Mouse (Mus musculus): Measurements from ENCODE around the gene Klk6. TPM values are rescaled to one million over a fixed set of nuclear protein-coding genes. Genes with fewer than 3 reads are reported as not detected.

The Klk6 gene
- polyA plus RNA-seq, 1 experiment from 2014 or later = 0.18 TPM

- WGBS = 65% methylated on average over 3 of the region's 3 CpGs
- Histone ChIP-seq H3K27me3 (replicated peaks) (no peaks in the 10 kb centered on the region), H3K4me1 (no peaks in the 10 kb centered on the region), H3K9ac (no peak overlapping the region), H3K36me3 (no peaks in the 10 kb centered on the region), H3K9me3 (no peaks in the 10 kb centered on the region), H3K27ac (no peak overlapping the region), H3K4me3 (replicated peaks) (no peak overlapping the region), H3K4me2 (no peak overlapping the region)
- no peak for ATAC-seq (ENCODE audit: insufficient read depth, low FRiP score, low read depth)
Measured at GRCm38 (mm10) chr7:43788096-43788495, 36.2 kb upstream of the Klk6 start.

GRCm38 (mm10) chr7:43789295-43789694, 35.0 kb upstream of the Klk6 start:
- H3K4me2 ChIP-seq = no peak overlapping the region
- no peaks in the 10 kb centered on the region for H3K9me3 ChIP-seq
- no peak overlapping the region for H3K27ac ChIP-seq
- WGBS = 57% methylated on average over 2 of the region's 2 CpGs
- H3K27me3 ChIP-seq (replicated peaks) = no peaks in the 10 kb centered on the region
- H3K36me3 ChIP-seq = no peaks in the 10 kb centered on the region
- no peak for ATAC-seq (ENCODE audit: insufficient read depth, low FRiP score, low read depth)
- no peak overlapping the region for H3K4me3 ChIP-seq (replicated peaks)
- H3K9ac ChIP-seq = no peak overlapping the region
- H3K4me1 ChIP-seq = no peaks in the 10 kb centered on the region

DNA sequence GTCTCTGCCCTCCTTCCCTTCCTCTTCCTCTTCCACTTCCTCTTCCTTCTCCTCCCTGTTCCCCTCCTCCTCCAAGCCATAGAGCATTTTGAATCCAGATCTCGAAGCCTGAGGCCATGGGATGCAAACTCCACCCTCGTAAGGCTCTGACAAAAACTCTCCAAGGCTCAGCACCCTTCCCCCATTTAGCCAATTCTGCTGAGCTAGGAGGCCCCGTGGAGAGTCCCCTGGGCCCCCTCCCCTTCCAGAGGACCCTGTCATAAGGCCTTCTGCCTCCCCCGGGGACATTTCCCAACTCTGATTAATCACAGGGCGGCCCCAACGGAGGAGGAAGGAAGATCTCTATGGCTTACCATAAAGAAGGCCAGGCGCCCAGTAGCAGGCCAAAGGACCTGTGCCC, 32.7 kb upstream of the Klk6 start, which contains the start of gene Klk9:
Gene Klk9 (plus strand): TSS at position 301 of the 400 bp plus-strand sequence.
- H3K4me3 ChIP-seq (replicated peaks) = no peak within 1 kb of the TSS
- no peak within 1 kb of the TSS for H3K27ac ChIP-seq
- no peak for ATAC-seq (ENCODE audit: insufficient read depth, low FRiP score, low read depth)
- H3K4me1 ChIP-seq = peaks cover 4% of the 10 kb centered on the region; the same call in 1 of the 2 replicates
- 0 out of 2 replicates have a peak, but pooled peaks cover under 1% of the 10 kb centered on the region for H3K27me3 ChIP-seq (replicated peaks)
- WGBS = 66% methylated on average over 7 of the region's 7 CpGs
- H3K36me3 ChIP-seq = no peaks in the 10 kb centered on the region
- no peaks in the 10 kb centered on the region for H3K9me3 ChIP-seq
- H3K4me2 ChIP-seq = no peak within 1 kb of the TSS
- no peak within 1 kb of the TSS for H3K9ac ChIP-seq

- 0 out of 2 replicates have a peak, but pooled peaks cover 3% of the 10 kb centered on the region for H3K27me3 ChIP-seq (replicated peaks)
- peaks cover 7% of the 10 kb centered on the region; the same call in 1 of the 2 replicates for H3K4me1 ChIP-seq
- no peak overlapping the region for H3K27ac ChIP-seq
- peak overlapping the region; percentile 52 for H3K4me3 ChIP-seq (replicated peaks)
- no peak overlapping the region for H3K9ac ChIP-seq
- peak overlapping the region; percentile 93 for H3K4me2 ChIP-seq
- ATAC-seq (ENCODE audit: insufficient read depth, low FRiP score, low read depth) = peak; percentile 11; the same call in 1 of the 2 replicates
- 9% methylated on average over 8 of the region's 8 CpGs for WGBS
- no peaks in the 10 kb centered on the region for H3K9me3 ChIP-seq
- no peaks in the 10 kb centered on the region for H3K36me3 ChIP-seq
Measured at GRCm38 (mm10) chr7:43796355-43796754, 27.9 kb upstream of the Klk6 start.

- peak within 1 kb of the TSS; percentile 52 for H3K4me3 ChIP-seq (replicated peaks)
- no peaks in the 10 kb centered on the region for H3K9me3 ChIP-seq
- H3K9ac ChIP-seq = no peak within 1 kb of the TSS
- peak within 1 kb of the TSS; percentile 93 for H3K4me2 ChIP-seq
- ATAC-seq (ENCODE audit: insufficient read depth, low FRiP score, low read depth) = peak; percentile 19; the same call in 1 of the 2 replicates
- H3K27ac ChIP-seq = no peak within 1 kb of the TSS
- H3K27me3 ChIP-seq (replicated peaks) = 0 out of 2 replicates have a peak, but pooled peaks cover 3% of the 10 kb centered on the region
- WGBS = under 1% methylated on average over 28 of the region's 28 CpGs
- H3K4me1 ChIP-seq = peaks cover 7% of the 10 kb centered on the region; the same call in 1 of the 2 replicates
- H3K36me3 ChIP-seq = no peaks in the 10 kb centered on the region
Measured at GRCm38 (mm10) chr7:43797333-43797769, 26.9 kb upstream of the Klk6 start, which contains the start of gene Klk8. TSS of gene Klk8 (plus strand) at chr7:43797577.

- 36% methylated on average over 13 of the region's 13 CpGs for WGBS
- ATAC-seq (ENCODE audit: insufficient read depth, low FRiP score, low read depth) = peak; percentile 47
- Histone ChIP-seq H3K4me3 (replicated peaks) (peak overlapping the region; percentile 52), H3K4me1 (peaks cover 7% of the 10 kb centered on the region; the same call in 1 of the 2 replicates), H3K9ac (no peak overlapping the region), H3K4me2 (peak overlapping the region; percentile 93), H3K9me3 (no peaks in the 10 kb centered on the region), H3K36me3 (no peaks in the 10 kb centered on the region), H3K27me3 (replicated peaks) (0 out of 2 replicates have a peak, but pooled peaks cover 3% of the 10 kb centered on the region), H3K27ac (no peak overlapping the region)
Measured at GRCm38 (mm10) chr7:43797844-43798462, 26.3 kb upstream of the Klk6 start.

GRCm38 (mm10) chr7:43799876-43800275, 24.4 kb upstream of the Klk6 start:
- H3K36me3 ChIP-seq = no peaks in the 10 kb centered on the region
- no peaks in the 10 kb centered on the region for H3K9me3 ChIP-seq
- no peak overlapping the region for H3K27ac ChIP-seq
- peaks cover 7% of the 10 kb centered on the region; the same call in 1 of the 2 replicates for H3K4me1 ChIP-seq
- H3K4me3 ChIP-seq (replicated peaks) = no peak overlapping the region
- 66% methylated on average over 7 of the region's 7 CpGs for WGBS
- H3K27me3 ChIP-seq (replicated peaks) = 0 out of 2 replicates have a peak, but pooled peaks cover 3% of the 10 kb centered on the region
- no peak for ATAC-seq (ENCODE audit: insufficient read depth, low FRiP score, low read depth)
- H3K9ac ChIP-seq = no peak overlapping the region
- H3K4me2 ChIP-seq = no peak overlapping the region

DNA sequence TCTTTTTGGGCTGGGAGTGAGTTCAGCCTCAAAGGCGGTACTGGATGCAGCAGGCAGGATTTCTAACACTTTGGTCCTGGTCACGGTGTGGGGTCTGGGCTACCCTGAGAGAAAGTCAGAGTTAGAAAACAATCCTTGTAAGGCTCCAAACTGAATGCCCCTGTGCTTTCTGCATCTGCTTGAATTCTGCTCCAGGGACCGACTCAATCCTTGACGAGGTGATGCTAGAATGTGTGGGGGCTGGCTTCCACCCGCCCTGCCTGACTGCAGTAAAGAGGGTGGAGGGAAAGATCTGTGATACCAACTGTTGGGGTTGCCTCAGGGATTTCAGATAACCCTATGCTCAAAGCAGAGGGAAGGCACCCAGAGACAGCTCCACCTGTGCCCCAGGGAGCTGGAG, 13.3 kb upstream of the Klk6 start, which contains the start of gene Klk7:
Gene Klk7 (plus strand): TSS at position 301 of the 400 bp plus-strand sequence.
- no peak within 1 kb of the TSS for H3K27ac ChIP-seq
- H3K4me2 ChIP-seq = no peak within 1 kb of the TSS
- H3K9ac ChIP-seq = no peak within 1 kb of the TSS
- H3K4me1 ChIP-seq = no peaks in the 10 kb centered on the region
- H3K4me3 ChIP-seq (replicated peaks) = no peak within 1 kb of the TSS
- 40% methylated on average over 5 of the region's 5 CpGs for WGBS
- no peaks in the 10 kb centered on the region for H3K9me3 ChIP-seq
- ATAC-seq (ENCODE audit: insufficient read depth, low FRiP score, low read depth) = no peak
- H3K27me3 ChIP-seq (replicated peaks) = no peaks in the 10 kb centered on the region
- H3K36me3 ChIP-seq = no peaks in the 10 kb centered on the region

GRCm38 (mm10) chr7:43815211-43815610, 9.1 kb upstream of the Klk6 start:
- H3K27me3 ChIP-seq (replicated peaks) = no peaks in the 10 kb centered on the region
- H3K36me3 ChIP-seq = no peaks in the 10 kb centered on the region
- H3K4me1 ChIP-seq = no peaks in the 10 kb centered on the region
- no peak for ATAC-seq (ENCODE audit: insufficient read depth, low FRiP score, low read depth)
- no peak overlapping the region for H3K4me3 ChIP-seq (replicated peaks)
- no peak overlapping the region for H3K9ac ChIP-seq
- no peaks in the 10 kb centered on the region for H3K9me3 ChIP-seq
- 86% methylated on average over 7 of the region's 7 CpGs for WGBS
- H3K27ac ChIP-seq = no peak overlapping the region
- H3K4me2 ChIP-seq = no peak overlapping the region

- no peak overlapping the region for H3K9ac ChIP-seq
- no peak overlapping the region for H3K4me2 ChIP-seq
- H3K9me3 ChIP-seq = no peaks in the 10 kb centered on the region
- no peak overlapping the region for H3K4me3 ChIP-seq (replicated peaks)
- ATAC-seq (ENCODE audit: insufficient read depth, low FRiP score, low read depth) = no peak
- no peaks in the 10 kb centered on the region for H3K4me1 ChIP-seq
- H3K36me3 ChIP-seq = no peaks in the 10 kb centered on the region
- H3K27ac ChIP-seq = no peak overlapping the region
- H3K27me3 ChIP-seq (replicated peaks) = no peaks in the 10 kb centered on the region
Measured at GRCm38 (mm10) chr7:43816746-43817145, 7.6 kb upstream of the Klk6 start.

- H3K27ac ChIP-seq = no peak overlapping the region
- ATAC-seq (ENCODE audit: insufficient read depth, low FRiP score, low read depth) = no peak
- no peaks in the 10 kb centered on the region for H3K27me3 ChIP-seq (replicated peaks)
- no peak overlapping the region for H3K9ac ChIP-seq
- H3K9me3 ChIP-seq = no peaks in the 10 kb centered on the region
- 79% methylated on average over 7 of the region's 7 CpGs for whole genome bisulfite sequencing
- no peaks in the 10 kb centered on the region for H3K4me1 ChIP-seq
- no peak overlapping the region for H3K4me2 ChIP-seq
- H3K4me3 ChIP-seq (replicated peaks) = no peak overlapping the region
- H3K36me3 ChIP-seq = no peaks in the 10 kb centered on the region
Measured at GRCm38 (mm10) chr7:43821581-43821980, 2.7 kb upstream of the Klk6 start.

DNA sequence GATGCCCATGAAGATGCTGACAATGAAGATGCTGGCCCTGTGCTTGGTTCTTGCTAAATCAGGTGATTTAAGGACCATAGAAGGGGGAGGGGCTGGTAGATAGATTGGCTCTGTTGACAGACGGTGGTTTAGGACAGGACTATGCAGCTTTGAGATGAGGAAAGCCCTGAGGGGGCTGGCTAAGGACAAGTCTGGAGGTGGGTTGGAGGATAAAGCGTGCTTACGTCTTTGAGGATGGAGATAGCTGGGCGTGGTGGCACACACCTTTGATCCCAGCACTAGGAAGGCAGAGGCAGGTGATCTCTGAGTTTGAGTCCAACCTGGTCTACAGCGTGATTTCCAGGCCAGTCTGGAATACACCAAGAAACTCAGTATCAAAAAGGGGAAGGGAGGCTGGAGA, 1.8 kb downstream of the Klk6 start:
- H3K36me3 ChIP-seq = no peaks in the 10 kb centered on the region
- H3K9ac ChIP-seq = no peak overlapping the region
- no peaks in the 10 kb centered on the region for H3K4me1 ChIP-seq
- H3K27me3 ChIP-seq (replicated peaks) = no peaks in the 10 kb centered on the region
- H3K9me3 ChIP-seq = no peaks in the 10 kb centered on the region
- no peak overlapping the region for H3K27ac ChIP-seq
- no peak for ATAC-seq (ENCODE audit: insufficient read depth, low FRiP score, low read depth)
- H3K4me2 ChIP-seq = no peak overlapping the region
- H3K4me3 ChIP-seq (replicated peaks) = no peak overlapping the region
- 85% methylated on average over 5 of the region's 5 CpGs for WGBS

All from stomach, embryonic 15.5 days (tissue).